ENCODE assay signal across 8 mouse cellular contexts in genomic region chr7:25281166-25281733, GRCm38 (mm10). TPM values are rescaled to one million over a fixed set of nuclear protein-coding genes. Genes with fewer than 3 reads are reported as not detected.
DNase-seq lines count a peak whose midpoint lies in the region; ATAC-seq lines count a peak whose summit lies in the region.

No protein-coding gene starts in this region.

- H3K27ac ChIP-seq in kidney, embryonic 15.5 days, result peak overlapping the region; percentile 100
- H3K27ac ChIP-seq in forebrain, embryonic 14.5 days (ENCODE audit: low read depth, low read length), result peak overlapping the region; percentile 99
- H3K27ac ChIP-seq in liver, embryonic 15.5 days (replicated peaks), result peak overlapping the region; percentile 96

- peak overlapping the region; percentile 53; the same call in 1 of the 2 replicates for H3K9ac ChIP-seq in kidney, embryonic 15.5 days
- peak overlapping the region; percentile 44 for H3K9ac ChIP-seq in forebrain, embryonic 14.5 days (ENCODE audit: low read length)
- peak overlapping the region; percentile 79 for H3K9ac ChIP-seq in liver, embryonic 15.5 days

- H3K4me1 ChIP-seq in kidney, embryonic 15.5 days, result peaks cover 69% of the 10 kb centered on the region
- H3K4me1 ChIP-seq in forebrain, embryonic 14.5 days (ENCODE audit: control insufficient read depth, insufficient read depth, low read length), result peaks cover 44% of the 10 kb centered on the region
- H3K4me1 ChIP-seq in liver, embryonic 15.5 days (replicated peaks), result peaks cover 81% of the 10 kb centered on the region

- ATAC-seq in kidney, embryonic 15.5 days (replicated peaks; ENCODE audit: low FRiP score), result no peak
- no peak for ATAC-seq in forebrain, embryonic 14.5 days
- peak; percentile 54 for ATAC-seq in liver, embryonic 15.5 days (ENCODE audit: insufficient read depth)

- peaks cover 16% of the 10 kb centered on the region for H3K36me3 ChIP-seq in kidney, embryonic 15.5 days
- peaks cover 16% of the 10 kb centered on the region for H3K36me3 ChIP-seq in forebrain, embryonic 14.5 days (ENCODE audit: control insufficient read depth, insufficient read depth, low read length)
- peaks cover 18% of the 10 kb centered on the region for H3K36me3 ChIP-seq in liver, embryonic 15.5 days (replicated peaks)

- no peak for DNase-seq in kidney, postnatal 14 days
- DNase-seq in NIH3T3 (ENCODE audit: low read depth), result peak; percentile 53
- DNase-seq in forebrain, embryonic 14.5 days (ENCODE audit: low spot score), result no peak
- DNase-seq in yolk sac, embryonic 10.5 days (ENCODE audit: low spot score), result no peak
- DNase-seq in right cerebral cortex, adult 18-20 months, result no peak
- no peak for DNase-seq in frontal cortex, postnatal 14 days (ENCODE audit: low spot score in 2 of 2)

- no peaks in the 10 kb centered on the region for H3K9me3 ChIP-seq in kidney, embryonic 15.5 days (replicated peaks)
- no peaks in the 10 kb centered on the region for H3K9me3 ChIP-seq in forebrain, embryonic 14.5 days (replicated peaks; ENCODE audit: control insufficient read depth, low read length)
- no peaks in the 10 kb centered on the region for H3K9me3 ChIP-seq in liver, embryonic 15.5 days (replicated peaks)

- peak overlapping the region; percentile 90 for H3K4me2 ChIP-seq in kidney, embryonic 15.5 days
- peak overlapping the region; percentile 89 for H3K4me2 ChIP-seq in forebrain, embryonic 14.5 days (ENCODE audit: low read length)
- H3K4me2 ChIP-seq in liver, embryonic 15.5 days, result peak overlapping the region; percentile 98

- WGBS in kidney, embryonic 15.5 days, result 15% methylated on average over 12 of the region's 12 CpGs
- 15% methylated on average over 12 of the region's 12 CpGs for WGBS in forebrain, embryonic 14.5 days
- 21% methylated on average over 12 of the region's 12 CpGs for WGBS in liver, embryonic 15.5 days (ENCODE audit: insufficient replicate concordance)

- H3K27me3 ChIP-seq in kidney, embryonic 15.5 days, result no peaks in the 10 kb centered on the region
- H3K27me3 ChIP-seq in forebrain, embryonic 14.5 days (replicated peaks; ENCODE audit: control insufficient read depth, insufficient read depth, low read length), result no peaks in the 10 kb centered on the region
- H3K27me3 ChIP-seq in liver, embryonic 15.5 days, result no peaks in the 10 kb centered on the region

- peak overlapping the region; percentile 83 for H3K4me3 ChIP-seq in kidney, embryonic 15.5 days (replicated peaks)
- peak overlapping the region; percentile 85 for H3K4me3 ChIP-seq in forebrain, embryonic 14.5 days (ENCODE audit: low read depth, low read length)
- peak overlapping the region; percentile 82 for H3K4me3 ChIP-seq in liver, embryonic 15.5 days (replicated peaks)

RNA-seq across cellular contexts. Expression of gene Cic, which starts 13.7 kb away (rescaled TPM):
- polyA plus RNA-seq in kidney, embryonic 15.5 days (2015; fragmentation: Nextera tagmentation; extraction: Ambion mirVana), result 28.2 and 32.4 TPM in 2 replicates
- 37.4 and 38.7 TPM in 2 replicates for polyA plus RNA-seq in forebrain, embryonic 14.5 days (2014; fragmentation: Nextera tagmentation; extraction: Ambion mirVana)
- polyA plus RNA-seq in liver, embryonic 15.5 days (2015; fragmentation: Nextera tagmentation; extraction: Ambion mirVana), result 8.9 and 10.2 TPM in 2 replicates

RNA-seq across cellular contexts. Expression of gene Pafah1b3, which starts 16.5 kb away (rescaled TPM):
- polyA plus RNA-seq in kidney, embryonic 15.5 days (2015; fragmentation: Nextera tagmentation; extraction: Ambion mirVana), result 181 and 191 TPM in 2 replicates
- polyA plus RNA-seq in forebrain, embryonic 14.5 days (2014; fragmentation: Nextera tagmentation; extraction: Ambion mirVana), result 574 and 635 TPM in 2 replicates
- 25.7 and 26.1 TPM in 2 replicates for polyA plus RNA-seq in liver, embryonic 15.5 days (2015; fragmentation: Nextera tagmentation; extraction: Ambion mirVana)

RNA-seq across cellular contexts. Expression of gene Prr19, which starts 20.0 kb away (rescaled TPM):
- polyA plus RNA-seq in kidney, embryonic 15.5 days (2015; fragmentation: Nextera tagmentation; extraction: Ambion mirVana), result 0.90 and 1.0 TPM in 2 replicates
- 1.8 and 2.2 TPM in 2 replicates for polyA plus RNA-seq in forebrain, embryonic 14.5 days (2014; fragmentation: Nextera tagmentation; extraction: Ambion mirVana)
- 0.07 TPM in 1 of 2 replicates, not detected in the other for polyA plus RNA-seq in liver, embryonic 15.5 days (2015; fragmentation: Nextera tagmentation; extraction: Ambion mirVana)

RNA-seq across cellular contexts. Expression of gene Tmem145, which starts 24.7 kb away (rescaled TPM):
- polyA plus RNA-seq in kidney, embryonic 15.5 days (2015; fragmentation: Nextera tagmentation; extraction: Ambion mirVana), result 0.68 and 0.87 TPM in 2 replicates
- 14.5 and 25.5 TPM in 2 replicates for polyA plus RNA-seq in forebrain, embryonic 14.5 days (2014; fragmentation: Nextera tagmentation; extraction: Ambion mirVana)
- 0.09 TPM in 1 of 2 replicates, not detected in the other for polyA plus RNA-seq in liver, embryonic 15.5 days (2015; fragmentation: Nextera tagmentation; extraction: Ambion mirVana)

RNA-seq across cellular contexts. Expression of gene Erf, which starts 30.7 kb away (rescaled TPM):
- 16.9 and 17.9 TPM in 2 replicates for polyA plus RNA-seq in kidney, embryonic 15.5 days (2015; fragmentation: Nextera tagmentation; extraction: Ambion mirVana)
- polyA plus RNA-seq in forebrain, embryonic 14.5 days (2014; fragmentation: Nextera tagmentation; extraction: Ambion mirVana), result 7.7 and 8.2 TPM in 2 replicates
- polyA plus RNA-seq in liver, embryonic 15.5 days (2015; fragmentation: Nextera tagmentation; extraction: Ambion mirVana), result 4.6 and 4.8 TPM in 2 replicates
